Mouse (Mus musculus) ovary, postnatal 14 days (tissue): ENCODE results near the gene Sh3glb1.
"Not testable (repeated sequence)": the region's sequence is repeated elsewhere in the genome, so short reads cannot be mapped to it uniquely, and the experiment has no call there.

ENCODE experiments used
- DNase-seq: peaks from one replicate; pipeline ENCODE4 v3.0.0; 2022; ENCODE audit warnings: low spot score

The Sh3glb1 gene

DNA sequence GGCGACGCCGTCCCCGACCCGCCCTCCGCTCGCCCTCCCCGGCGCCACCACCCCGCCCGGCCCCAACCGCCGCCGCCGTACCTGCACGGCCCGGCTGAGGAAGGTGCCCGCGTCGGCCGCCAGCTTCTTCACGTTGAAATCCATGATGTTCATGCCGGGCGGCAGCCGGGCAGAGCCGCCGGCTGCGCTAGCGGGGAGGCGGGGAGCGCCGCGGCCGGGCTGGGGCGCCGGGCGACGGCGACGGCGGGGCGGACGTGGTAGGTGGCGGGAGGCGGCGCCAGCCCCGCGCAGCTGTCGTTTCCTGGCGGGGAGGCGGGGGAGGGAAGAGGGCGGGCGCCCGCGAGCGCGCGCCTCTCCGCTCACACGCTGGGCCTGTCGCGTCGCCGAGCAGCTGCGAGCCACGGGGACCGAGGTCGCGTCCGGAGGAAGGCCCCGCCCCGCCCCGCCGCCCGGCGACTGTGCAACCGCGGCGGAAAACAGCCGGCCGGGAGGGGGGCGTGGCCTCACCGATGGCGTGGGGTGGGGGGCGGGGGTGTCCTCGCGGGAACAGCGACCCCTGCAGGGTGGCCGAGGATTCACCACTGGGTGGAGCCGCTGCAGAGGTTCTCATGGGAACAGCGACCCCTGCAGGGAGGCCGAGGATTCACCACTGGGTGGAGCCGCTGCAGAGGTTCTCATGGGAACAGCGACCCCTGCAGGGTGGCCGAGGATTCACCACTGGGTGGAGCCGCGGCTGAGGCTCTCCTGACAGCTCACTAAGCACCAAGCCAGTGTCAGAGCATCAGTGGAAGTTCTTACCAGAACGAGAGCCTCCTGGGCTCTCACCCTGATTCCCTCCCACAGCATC, at the start of gene Sh3glb1:
Gene Sh3glb1, minus strand, starts transcription at position 435 of the 847 bp plus-strand sequence.
- DNase-seq: peak; percentile 99

DNA sequence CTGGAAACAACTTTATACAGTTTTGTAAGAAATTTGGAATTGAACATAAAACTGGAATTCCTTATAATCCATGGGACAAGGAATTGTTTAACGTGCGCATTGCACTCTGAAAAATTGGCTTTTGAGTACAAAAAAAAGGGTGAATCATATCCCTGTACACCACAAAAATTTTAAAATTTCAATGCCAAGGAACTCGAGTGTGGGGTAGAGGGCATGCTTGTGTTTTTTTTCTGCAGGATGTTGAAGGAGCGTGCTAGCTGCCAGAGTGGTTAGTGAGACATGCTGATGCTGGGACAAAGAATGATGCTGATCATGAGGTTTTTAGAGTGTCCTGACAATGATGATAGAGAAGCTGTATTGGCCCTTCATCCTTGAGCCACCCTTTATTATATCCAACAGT, 45.0 kb upstream of the Sh3glb1 start:
- DNase-seq: no peak

DNA sequence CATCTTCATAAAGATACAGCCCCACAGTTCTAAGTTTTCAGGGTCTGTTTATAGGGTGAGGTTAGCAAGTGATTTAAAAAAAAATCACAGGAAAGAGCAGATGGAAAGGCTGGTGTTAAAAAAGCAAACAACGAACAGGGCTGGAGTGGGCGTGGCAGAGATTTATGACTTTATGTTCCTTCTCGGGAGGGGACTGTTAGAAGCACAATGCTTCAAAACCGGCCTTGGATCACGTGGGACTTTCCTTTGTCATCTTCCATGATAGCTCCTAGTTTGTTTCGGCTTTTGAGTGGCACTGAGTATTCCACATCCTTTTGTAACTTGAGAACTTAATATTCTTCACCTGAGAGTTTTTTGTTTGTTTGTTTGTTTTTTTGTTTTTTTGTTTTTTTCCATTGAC, 41.3 kb upstream of the Sh3glb1 start:
- DNase-seq: no peak

DNA sequence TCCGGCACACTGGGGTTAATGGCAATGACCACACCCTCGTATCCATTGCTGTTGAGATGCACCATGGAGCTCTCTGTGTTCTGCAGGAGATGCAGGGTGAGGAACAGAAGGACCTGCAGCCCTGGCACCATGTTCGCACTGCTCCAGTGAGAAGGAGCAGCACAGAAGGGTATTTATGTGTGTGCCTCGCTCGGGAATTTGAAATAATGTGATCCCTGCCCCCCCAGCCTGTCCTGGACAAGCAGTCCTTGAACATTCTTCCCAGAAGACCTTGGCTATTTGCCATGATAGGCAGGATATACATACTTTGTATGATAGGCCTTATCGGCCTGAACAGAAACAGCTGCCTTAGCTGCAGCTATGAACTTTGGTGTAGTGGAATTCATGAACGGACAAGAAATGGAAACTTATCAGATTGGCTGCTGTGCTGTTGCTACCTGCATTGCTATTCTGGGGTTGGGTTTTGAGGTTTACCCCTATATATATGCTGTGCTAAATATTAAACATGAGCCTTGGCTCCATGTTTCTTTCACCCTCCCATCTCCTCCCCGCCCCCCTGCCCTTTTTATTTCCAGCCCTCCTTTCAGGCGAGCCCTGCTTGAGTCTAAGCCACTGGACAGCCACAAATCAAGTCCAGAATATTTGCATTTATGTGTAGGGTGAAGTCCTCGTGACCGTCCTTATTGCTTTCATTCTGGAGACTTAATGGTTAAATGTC, 40.6 kb upstream of the Sh3glb1 start, which contains the start of gene Clca3a1:
Gene Clca3a1, minus strand, starts transcription at position 386 of the 718 bp plus-strand sequence.
- DNase-seq: no peak

DNA sequence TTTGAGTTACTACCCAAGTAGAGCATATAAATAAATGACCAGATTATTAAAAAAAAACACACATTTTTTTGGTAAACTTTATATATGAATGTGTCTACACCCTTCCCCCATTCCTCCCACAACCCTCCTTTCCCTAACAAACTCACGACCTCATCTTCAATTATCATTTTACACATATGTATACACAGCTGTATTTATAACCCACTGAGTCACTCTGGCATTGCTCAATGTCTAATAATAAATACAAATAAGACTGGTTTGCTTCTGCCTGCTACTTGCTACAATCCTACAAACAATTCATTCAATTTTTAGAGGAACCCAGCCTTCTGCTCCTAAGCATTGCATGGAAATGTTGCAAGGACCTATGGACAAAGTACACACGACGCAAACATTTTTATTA, 39.6 kb upstream of the Sh3glb1 start:
- DNase-seq: no peak

DNA sequence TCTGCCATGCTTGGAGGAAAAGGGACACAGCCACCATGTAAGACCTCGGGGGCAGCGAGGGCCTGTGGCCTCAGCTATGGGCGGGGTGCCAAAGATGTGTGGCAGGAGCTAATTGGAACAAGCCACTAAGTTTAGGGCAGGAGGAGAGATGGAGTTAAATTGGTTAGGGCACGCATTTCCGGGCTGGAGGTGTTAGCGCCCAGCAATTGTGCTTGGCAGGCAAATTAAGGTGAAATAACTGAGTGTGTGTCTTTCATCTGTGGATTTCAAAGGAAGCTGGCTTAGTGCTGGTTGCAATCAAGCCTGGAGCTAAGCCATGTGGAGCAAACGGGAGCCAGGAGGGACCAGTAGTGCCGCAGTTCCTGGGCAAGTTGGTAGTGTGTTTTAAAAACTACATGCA, 36.0 kb upstream of the Sh3glb1 start:
- not testable (repeated sequence) for DNase-seq

DNA sequence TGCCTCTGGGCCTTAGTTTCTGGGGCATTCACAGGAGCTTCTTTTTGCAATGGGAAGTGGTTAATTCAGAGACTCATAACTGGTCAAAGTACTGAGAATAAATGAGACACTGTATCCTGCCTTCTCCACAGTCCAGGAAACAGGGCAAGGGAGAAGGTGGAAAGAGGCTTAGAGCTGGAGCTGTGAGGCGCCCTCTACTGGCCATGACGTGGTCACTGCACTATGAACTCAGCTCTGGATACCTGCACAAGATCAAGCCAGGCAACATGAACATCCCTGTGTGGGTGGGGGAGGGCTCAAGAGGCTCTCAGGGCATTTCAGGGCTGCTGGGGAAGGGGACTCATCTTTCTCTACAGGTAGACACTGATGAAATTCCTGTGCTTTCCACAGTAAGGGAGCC, 33.0 kb upstream of the Sh3glb1 start:
- DNase-seq: no peak

DNA sequence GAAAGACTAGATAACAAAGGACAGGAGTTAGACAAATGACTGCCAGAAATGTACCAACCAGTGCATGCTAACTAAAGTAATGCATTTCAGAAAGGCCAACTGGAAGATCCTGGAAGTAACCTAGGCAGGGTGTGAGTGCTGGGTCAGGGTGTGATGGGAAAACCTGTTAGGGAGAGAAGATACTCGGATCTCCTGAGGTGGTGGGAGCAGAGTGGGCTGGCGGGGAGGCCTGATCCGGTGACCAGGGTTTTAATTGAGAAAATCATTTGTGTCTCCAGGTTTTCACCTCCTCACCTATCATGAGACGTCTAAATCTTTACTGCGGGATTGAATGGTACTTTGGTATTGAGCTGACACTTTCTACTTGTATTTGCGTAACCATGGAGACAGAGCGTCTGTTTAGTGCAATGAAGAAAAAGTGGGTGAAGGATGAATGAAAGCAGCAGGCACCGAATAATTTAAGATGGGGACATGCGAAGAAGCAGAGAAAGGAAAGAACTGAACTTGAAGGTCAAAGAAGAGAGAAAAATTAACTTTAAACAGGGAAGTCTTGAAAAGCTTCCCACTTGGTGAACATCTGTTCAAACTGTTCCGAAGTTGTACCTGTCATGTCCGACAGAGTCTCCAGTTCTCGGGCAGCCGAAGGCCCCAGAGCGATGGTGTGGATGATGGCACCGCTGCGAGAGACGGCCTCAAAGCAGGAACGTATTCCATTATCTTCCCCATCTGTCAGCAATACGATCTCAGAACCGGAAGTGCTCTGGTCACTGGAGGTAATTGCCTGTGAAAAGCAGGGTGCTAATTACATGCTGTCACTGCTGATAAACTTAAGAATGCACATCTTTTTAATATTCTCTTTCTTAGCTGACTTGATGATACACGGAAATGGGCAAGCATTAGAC, 29.2 kb upstream of the Sh3glb1 start:
- not testable (repeated sequence) for DNase-seq

DNA sequence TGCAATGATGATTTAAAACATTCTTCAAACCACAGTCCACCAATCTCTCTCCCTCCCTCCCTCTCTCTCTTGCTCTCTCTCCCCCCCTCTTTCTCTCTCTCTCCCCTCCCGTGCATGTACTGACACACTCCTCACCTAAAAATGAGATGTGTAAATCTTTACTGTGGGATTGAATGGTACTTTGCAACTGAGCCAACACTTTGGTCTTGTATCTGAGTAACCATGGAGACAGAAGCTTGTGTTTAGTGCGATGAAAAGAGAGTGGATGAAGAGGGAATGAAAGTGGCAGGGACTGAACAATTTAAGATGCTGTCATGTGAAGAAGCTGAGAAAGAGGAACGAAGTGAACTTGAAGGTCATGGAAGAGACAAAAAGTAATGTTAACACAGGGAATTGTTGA, 27.6 kb upstream of the Sh3glb1 start:
- DNase-seq: not testable (repeated sequence)

DNA sequence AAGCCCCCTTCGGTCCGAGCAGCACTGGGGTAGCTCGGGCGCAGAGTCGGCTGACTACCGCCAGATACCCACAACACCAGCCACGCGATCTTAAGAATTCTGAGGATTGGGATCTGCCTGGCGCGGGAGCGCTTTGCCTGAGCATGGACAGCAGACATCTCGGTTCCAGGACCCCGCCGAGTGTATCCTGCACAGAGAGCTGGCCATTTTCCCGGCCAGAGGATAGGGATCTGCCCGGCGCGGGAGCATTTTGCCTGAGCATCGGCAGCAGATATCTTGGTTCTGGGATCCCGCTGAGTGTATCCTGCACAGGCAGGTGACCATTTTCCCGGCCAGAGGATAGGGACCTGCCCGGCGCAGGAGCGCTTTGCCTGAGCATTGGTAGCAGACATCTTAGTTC, 18.3 kb upstream of the Sh3glb1 start:
- not testable (repeated sequence) for DNase-seq

DNA sequence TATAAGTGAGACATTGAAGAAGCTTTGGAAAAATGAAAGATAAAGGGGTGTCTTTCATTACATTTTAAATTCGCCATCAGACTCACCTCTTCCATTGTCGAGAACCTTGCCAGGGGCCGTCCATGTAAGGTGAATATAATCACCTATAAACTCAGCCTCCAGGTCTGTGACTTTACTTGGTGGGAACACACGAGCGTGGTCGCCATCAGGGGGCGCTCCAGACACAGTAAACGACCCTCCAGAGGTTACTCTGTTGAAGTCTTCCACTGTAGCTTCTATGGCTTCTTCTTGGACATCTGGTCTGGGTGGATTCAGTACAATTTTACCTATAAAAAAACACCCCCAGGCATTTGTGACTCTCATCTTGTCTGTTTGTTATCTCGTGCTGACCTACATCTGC, 16.7 kb upstream of the Sh3glb1 start:
- no peak for DNase-seq

DNA sequence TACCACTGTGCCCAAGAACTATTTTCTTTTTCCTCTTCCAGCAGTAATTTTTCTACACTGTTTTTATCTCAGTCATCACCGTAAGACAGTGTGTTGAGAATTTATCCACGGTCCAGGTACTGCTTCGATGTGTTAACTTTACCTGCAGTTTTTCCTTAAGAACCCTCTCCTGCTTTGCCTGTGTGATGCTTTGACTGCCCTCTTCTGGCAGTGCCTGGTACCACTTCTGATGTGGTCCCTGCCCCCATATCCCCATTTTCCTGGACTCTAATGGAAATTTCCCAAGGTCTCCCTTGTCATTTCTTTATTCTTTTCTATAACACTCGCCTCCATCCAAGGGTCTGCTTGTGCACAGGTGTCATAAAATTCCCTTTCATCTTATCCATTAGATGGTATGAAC, 3.3 kb upstream of the Sh3glb1 start:
- peak; percentile 27 for DNase-seq

DNA sequence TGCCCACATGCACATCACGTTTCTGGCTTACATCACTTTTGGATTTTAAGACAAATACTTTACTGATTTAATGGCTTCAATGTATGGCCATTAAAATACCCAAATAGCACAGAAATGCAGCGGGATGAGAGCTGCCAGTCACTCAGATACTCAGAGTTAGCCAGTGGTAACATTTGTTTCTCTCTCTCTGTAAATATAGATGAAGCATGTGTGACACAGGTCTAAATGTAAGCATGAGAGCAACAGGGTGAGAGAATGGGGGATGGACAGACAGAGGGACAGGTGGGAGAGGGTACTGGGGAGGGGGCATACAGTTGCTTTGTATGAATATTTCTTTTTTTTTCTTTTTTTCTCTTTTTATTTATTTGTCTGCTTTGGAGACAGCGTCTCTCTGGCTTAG, 2.4 kb upstream of the Sh3glb1 start:
- DNase-seq: not testable (repeated sequence)

DNA sequence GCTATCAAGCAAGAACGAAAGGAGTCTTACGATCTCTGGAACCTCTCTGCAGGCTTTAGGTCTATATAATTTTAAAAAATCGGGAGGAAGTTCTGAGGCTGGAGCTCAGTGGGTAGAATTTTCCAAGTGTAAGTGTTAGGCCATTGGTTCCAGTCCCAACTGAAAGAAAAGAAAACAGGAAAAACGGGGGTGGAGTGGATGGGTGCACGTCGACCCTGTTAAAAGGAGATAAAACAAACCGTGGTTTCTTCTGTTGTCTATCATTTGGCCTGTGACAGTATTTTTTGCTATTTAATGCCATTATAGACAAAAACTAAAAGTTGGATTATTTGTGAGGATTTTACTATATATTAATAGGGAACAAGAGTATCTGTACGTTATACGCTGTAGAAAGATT, 1.7 kb upstream of the Sh3glb1 start:
- DNase-seq: no peak

DNA sequence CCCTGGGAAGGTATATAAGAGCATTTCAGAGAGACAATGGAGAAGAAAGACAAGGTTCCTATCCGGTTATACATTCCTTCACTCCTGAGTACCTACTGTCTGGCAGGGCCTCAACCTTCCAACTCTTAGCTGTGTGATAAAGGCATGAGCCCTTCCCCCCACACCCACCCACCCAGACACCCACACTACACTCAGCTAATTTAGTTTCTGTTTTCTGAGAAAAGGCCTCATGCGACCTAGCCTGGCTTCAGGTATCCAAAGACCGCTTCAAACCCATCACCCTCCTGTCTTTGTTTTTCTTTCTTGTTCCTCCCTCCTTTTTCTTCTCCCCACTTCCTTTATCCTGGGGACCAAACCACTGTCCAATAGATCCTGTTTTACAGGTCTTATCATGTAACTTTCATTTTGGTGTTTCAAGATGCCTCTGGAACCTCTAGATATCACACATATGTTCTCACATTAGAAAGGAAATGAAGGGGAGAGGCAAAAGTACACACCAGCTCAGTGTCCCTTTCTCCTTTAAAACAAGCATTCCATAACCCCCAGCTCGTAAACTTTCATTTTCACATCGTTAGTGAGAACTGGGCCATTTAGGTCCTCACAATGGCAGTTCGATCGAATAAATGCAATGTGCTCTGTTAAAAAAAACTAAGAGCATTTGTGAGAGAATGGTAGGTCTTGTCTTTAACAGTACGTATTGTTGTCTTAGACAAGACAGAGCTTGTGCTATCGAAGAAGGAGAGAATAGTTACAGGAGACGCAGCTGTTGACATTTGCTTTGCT, 1.1 kb upstream of the Sh3glb1 start:
- DNase-seq: no peak

DNA sequence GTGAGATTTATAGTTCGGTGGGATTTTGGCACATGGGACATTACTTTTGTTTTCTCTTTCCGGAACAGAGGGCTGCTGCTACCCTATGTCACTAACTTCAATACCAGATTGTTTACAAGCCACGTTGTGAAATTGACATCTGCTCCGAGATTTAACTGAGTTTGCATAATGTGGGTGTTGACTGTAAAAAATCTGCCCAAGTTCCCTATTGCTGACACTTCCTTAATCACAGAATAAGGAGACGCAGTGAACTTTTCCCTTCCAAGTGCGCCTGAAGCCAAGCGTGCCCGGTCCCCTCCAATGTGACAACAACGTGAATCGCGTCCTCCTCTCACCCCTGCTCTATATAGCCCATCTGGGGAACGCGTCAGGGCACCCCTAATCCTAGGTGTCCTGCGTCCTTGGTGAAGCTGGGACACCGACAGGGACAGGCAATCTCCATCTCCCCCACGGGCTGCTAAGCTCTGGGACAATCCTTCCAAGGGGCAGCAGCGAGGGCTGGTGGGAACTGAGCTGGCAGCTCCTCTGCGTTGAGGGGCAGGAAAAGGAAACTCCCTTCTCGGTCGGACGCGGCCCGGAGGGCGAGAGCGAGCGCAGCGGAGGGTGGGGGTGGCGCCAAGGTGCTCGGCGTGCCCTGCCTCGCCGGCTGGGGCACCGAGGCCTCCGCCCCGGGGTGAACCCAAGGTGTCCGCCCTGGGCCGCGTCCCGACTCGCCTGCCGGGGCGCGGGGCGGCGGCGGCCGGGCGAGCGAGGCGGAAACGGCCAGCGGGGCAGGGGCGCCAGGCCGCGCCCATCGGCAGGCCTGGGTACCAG, 841 bp downstream of the Sh3glb1 start:
- DNase-seq: peak; percentile 38

DNA sequence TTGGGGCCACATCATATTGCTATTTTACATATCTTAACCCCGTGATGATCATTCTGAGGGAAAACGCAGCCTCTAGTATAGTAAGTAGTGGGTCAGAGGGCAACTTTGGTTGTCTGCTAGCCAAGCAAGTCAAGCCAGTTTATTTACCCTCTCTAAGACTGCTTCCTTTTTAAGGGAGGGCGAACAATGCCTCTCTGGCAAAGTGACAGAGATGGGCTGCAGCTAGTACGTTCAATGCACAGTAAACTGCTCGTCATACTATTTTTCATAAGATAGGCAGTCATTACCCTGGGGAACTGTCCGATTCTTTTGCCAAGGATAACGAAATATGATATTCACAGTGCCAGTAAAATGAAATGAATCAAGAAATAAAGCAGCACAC, 1.4 kb downstream of the Sh3glb1 start:
- no peak for DNase-seq

DNA sequence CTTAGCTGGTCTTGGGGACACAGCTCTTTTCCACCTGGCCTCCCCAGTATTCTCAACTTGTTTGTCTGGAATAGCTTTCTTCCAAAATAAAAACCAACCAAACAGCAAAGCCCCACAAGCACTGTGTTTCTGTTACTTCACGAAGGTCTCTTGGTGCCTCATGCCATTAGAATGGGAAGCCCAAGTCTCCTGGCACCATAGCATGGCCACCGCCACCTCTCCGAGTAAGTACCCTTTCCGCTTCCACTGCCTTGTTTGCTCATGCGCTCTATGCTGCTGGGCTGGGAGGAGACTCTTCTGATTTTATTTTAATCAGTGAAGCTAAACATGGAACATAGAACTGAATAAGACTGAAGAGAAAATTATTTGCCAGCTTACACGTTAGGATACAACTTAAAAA, 2.3 kb downstream of the Sh3glb1 start:
- DNase-seq: no peak

DNA sequence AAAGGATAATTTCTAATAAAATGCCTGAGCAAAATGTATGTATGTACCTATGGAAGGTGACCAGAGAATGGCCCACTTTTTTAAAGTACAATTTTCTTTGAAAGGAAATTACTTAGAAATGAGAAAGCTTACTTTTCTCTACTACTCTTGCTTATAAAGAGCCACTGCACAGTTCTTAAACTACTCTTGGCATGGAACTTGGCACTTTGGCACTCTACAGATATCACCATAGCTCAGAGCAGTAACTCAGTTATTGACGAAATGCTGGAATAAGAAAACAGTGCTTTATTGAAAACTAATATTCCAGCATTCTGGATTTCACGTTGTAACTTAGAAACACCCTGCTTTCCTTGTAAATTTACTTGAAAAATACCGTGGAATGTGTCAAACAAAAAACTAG, 3.0 kb downstream of the Sh3glb1 start:
- no peak for DNase-seq

DNA sequence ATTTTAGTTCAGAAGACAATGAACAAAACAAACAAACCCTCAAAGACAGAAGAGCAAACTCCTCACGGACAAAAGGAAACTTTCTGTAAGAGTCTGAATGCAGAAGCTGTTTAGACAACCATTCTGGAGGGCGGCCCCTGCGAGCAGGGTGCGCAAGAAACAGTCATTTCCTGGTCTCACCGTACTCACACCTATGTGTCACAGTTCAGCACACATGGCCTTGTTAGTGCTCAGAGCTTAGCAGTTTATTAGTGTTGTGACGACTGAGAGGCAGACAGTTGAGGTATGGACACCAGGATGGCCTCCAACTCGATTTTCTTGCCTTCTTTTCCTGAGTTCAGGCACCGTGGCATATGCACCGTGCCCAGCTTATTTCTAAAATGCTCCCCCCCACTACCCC, 4.2 kb downstream of the Sh3glb1 start:
- no peak for DNase-seq

DNA sequence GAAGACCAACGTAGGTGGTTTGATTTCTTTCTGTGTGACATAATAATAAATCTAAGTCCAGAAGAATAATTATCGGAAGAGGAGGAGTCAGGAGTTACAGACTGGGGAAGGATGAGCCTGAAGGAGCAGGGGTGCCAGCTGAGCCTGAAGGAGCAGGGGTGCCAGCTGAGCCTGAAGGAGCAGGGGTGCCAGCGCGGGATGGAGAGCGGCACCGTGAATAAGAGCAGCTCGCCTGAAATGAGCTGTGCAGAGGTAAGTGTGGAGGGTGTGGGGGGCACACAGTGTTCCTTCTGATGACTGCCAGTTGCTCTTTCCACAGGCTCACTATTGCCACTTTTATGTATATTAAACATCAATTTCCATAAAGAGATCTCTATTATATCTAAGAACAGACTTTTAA, 5.1 kb downstream of the Sh3glb1 start:
- DNase-seq: no peak
